Mouse (Mus musculus): ENCODE measurements around the gene Snrpg. TPM values are rescaled to one million over a fixed set of nuclear protein-coding genes. Genes with fewer than 3 reads are reported as not detected.

Gene Snrpg
- total and polyA plus RNA-seq, 2 experiments from 2014 or later = 101 to 308 TPM

DNA sequence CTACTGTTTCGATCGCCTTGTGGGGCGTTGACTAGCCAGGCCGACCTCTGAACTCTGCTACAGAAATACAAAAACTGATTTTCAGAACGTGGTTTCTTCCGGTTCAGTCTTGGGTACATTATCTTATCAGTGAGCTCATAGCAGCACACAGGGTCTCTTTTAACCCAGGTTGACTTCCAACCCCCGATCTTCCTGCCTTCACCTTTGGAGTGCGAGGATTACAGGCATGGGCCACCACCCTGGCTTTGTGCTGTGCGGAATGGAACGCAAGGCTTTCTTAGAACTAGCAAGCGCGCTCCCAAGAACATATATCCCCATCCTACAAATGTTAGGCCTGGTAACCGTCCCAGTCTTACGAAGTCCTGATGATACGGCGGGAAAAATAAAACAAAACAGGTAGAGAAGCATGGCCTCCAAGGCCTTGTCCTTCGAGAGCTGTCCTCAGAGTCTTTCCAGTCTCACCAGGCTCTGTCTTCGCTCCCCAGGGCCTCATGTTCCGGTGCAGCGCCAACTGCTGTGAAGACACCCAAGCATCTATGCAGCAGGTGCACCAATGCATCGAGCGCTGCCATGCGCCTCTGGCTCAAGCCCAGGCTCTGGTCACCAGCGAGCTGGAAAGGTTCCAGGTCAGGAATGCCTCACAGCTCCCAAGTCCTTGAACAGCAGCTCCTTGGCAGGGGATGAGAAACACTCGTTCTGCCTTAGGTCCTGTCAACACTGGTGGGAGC lies 4.8 kb upstream of the Snrpg start:
- ATAC-seq = no peak
- Histone ChIP-seq H3K27ac (ENCODE audit: low read depth, low read length) (peak overlapping the region; percentile 88), H3K4me2 (ENCODE audit: low read depth) (peak overlapping the region; percentile 98), H3K4me1 (ENCODE audit: insufficient read depth) (peaks cover 13% of the 10 kb centered on the region), H3K27me3 (ENCODE audit: insufficient read depth, low read length) (no peaks in the 10 kb centered on the region), H3K9me3 (ENCODE audit: low read length) (no peaks in the 10 kb centered on the region), H3K9ac (peak overlapping the region; percentile 87), H3K36me3 (ENCODE audit: insufficient read depth) (0 out of 2 replicates have a peak, but pooled peaks cover 3% of the 10 kb centered on the region), H3K4me3 (ENCODE audit: low read depth, low read length) (peak overlapping the region; percentile 61)
- 28% methylated on average over 25 of the region's 25 CpGs for WGBS
- TF ChIP-seq CTCF (IDR thresholded peaks at IDR 0.05; ENCODE audit: low read depth) = no peak; the same call in 1 of the 2 replicates
- DNase-seq = peak; percentile 51

DNA sequence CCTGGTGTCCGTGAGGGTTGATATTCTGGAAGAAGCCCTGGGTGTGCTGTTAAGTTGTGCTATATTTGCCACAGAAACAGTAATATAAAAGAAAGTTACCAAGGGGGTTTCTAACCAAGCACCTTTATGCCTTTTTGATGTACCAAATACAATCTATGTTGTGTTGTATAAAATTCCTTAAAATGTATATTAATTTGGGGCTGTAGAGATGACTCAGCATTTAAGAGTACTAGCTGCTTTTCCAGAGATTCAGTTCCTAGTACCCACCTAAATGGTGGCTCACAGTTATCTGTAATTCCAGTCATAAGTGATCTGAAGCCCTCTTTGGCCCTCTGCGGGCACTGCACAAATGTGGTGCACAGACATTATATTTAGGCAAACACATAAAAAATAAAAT lies 4.3 kb upstream of the Snrpg start:
- no peaks in the 10 kb centered on the region for H3K9me3 ChIP-seq (ENCODE audit: low read length)
- 0 out of 2 replicates have a peak overlapping the region, but pooled peaks have one; percentile 88 for H3K27ac ChIP-seq (ENCODE audit: low read depth, low read length)
- ATAC-seq = no peak
- no peak for TF ChIP-seq CTCF (IDR thresholded peaks at IDR 0.05; ENCODE audit: low read depth)
- H3K9ac ChIP-seq = peak overlapping the region; percentile 87; the same call in 1 of the 2 replicates
- H3K4me1 ChIP-seq (ENCODE audit: insufficient read depth) = peaks cover 13% of the 10 kb centered on the region
- no peak overlapping the region for H3K4me3 ChIP-seq (ENCODE audit: low read depth, low read length)
- no peak for DNase-seq
- 57% methylated on average over 2 of the region's 2 CpGs for WGBS
- H3K27me3 ChIP-seq (ENCODE audit: insufficient read depth, low read length) = no peaks in the 10 kb centered on the region
- 0 out of 2 replicates have a peak, but pooled peaks cover 3% of the 10 kb centered on the region for H3K36me3 ChIP-seq (ENCODE audit: insufficient read depth)
- peak overlapping the region; percentile 98 for H3K4me2 ChIP-seq (ENCODE audit: low read depth)

- no peak overlapping the region for H3K4me2 ChIP-seq (ENCODE audit: low read depth)
- ATAC-seq = no peak
- WGBS = 63% methylated on average over 5 of the region's 5 CpGs
- 0 out of 2 replicates have a peak, but pooled peaks cover 3% of the 10 kb centered on the region for H3K36me3 ChIP-seq (ENCODE audit: insufficient read depth)
- no peak for TF ChIP-seq CTCF (IDR thresholded peaks at IDR 0.05; ENCODE audit: low read depth)
- no peak for DNase-seq
- no peak overlapping the region for H3K4me3 ChIP-seq (ENCODE audit: low read depth, low read length)
- peaks cover 23% of the 10 kb centered on the region for H3K4me1 ChIP-seq (ENCODE audit: insufficient read depth)
- H3K9me3 ChIP-seq (ENCODE audit: low read length) = no peaks in the 10 kb centered on the region
- no peak overlapping the region for H3K27ac ChIP-seq (ENCODE audit: low read depth, low read length)
- no peaks in the 10 kb centered on the region for H3K27me3 ChIP-seq (ENCODE audit: insufficient read depth, low read length)
- no peak overlapping the region for H3K9ac ChIP-seq
These were observed 2.6 kb upstream of the Snrpg start for GRCm38 (mm10) chr6:86368479-86368878.

- DNase-seq (no peak), ATAC-seq (no peak)
- 61% methylated on average over 3 of the region's 3 CpGs for WGBS
These were observed 901 bp upstream of the Snrpg start for GRCm38 (mm10) chr6:86370093-86370713.

GRCm38 (mm10) chr6:86371340-86371911 lies 322 bp downstream of the Snrpg start:
- peak overlapping the region; percentile 64 for H3K4me3 ChIP-seq (ENCODE audit: low read depth, low read length)
- H3K27ac ChIP-seq (ENCODE audit: low read depth, low read length) = peak overlapping the region; percentile 94
- WGBS = under 1% methylated on average over 50 of the region's 50 CpGs
- peak overlapping the region; percentile 71 for H3K9ac ChIP-seq
- TF ChIP-seq CTCF (IDR thresholded peaks at IDR 0.05; ENCODE audit: low read depth) = no peak
- ATAC-seq = peak; percentile 98
- DNase-seq = peak; percentile 99
- H3K4me1 ChIP-seq (ENCODE audit: insufficient read depth) = peaks cover 17% of the 10 kb centered on the region
- peaks cover 9% of the 10 kb centered on the region for H3K36me3 ChIP-seq (ENCODE audit: insufficient read depth)
- no peaks in the 10 kb centered on the region for H3K9me3 ChIP-seq (ENCODE audit: low read length)
- H3K4me2 ChIP-seq (ENCODE audit: low read depth) = peak overlapping the region; percentile 70
- no peaks in the 10 kb centered on the region for H3K27me3 ChIP-seq (ENCODE audit: insufficient read depth, low read length)

More at GRCm38 (mm10) chr6:86370093-86370713, 901 bp upstream of the Snrpg start:
- Histone ChIP-seq H3K4me3 (ENCODE audit: low read depth, low read length) (no peak overlapping the region), H3K36me3 (ENCODE audit: insufficient read depth) (0 out of 2 replicates have a peak, but pooled peaks cover 3% of the 10 kb centered on the region), H3K4me2 (ENCODE audit: low read depth) (peak overlapping the region; percentile 70), H3K27me3 (ENCODE audit: insufficient read depth, low read length) (no peaks in the 10 kb centered on the region), H3K9ac (peak overlapping the region; percentile 67; the same call in 1 of the 2 replicates), H3K27ac (ENCODE audit: low read depth, low read length) (peak overlapping the region; percentile 94), H3K9me3 (ENCODE audit: low read length) (no peaks in the 10 kb centered on the region), H3K4me1 (ENCODE audit: insufficient read depth) (peaks cover 20% of the 10 kb centered on the region)
- peak; percentile 53; the same call in 1 of the 2 replicates for TF ChIP-seq CTCF (IDR thresholded peaks at IDR 0.05; ENCODE audit: low read depth)

DNA sequence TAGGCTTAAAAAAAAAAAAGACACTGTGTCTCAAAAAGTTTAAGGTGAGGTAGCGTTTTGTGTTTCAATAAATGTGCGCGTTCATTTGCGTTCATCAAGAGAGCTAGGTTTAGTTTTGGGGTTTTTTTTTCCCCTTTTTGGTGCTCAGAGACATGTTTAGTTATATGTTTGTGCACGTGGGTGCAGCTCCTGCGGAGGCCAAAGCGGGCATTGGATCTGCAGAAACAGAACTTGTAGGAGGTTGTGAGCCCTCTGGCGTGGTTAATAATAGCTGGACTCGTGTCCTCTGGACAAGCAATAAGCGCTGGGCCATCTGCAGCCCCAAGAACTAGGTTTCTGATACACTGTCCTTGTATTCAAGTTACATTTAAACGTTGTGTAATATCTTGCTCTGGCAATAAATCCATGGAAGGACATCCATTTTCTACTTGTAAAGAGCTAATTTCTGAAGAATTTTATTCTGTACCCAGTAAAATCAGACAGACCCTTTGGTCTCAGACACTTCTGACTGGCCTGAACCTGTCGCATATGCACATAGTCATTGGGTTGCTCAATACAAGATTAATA lies 929 bp downstream of the Snrpg start:
- H3K27ac ChIP-seq (ENCODE audit: low read depth, low read length) = no peak overlapping the region
- H3K27me3 ChIP-seq (ENCODE audit: insufficient read depth, low read length) = no peaks in the 10 kb centered on the region
- 5% methylated on average over 12 of the region's 12 CpGs for WGBS
- peak overlapping the region; percentile 64 for H3K4me3 ChIP-seq (ENCODE audit: low read depth, low read length)
- peak overlapping the region; percentile 71 for H3K9ac ChIP-seq
- DNase-seq (no peak), ATAC-seq (no peak)
- H3K4me2 ChIP-seq (ENCODE audit: low read depth) = peak overlapping the region; percentile 70
- H3K4me1 ChIP-seq (ENCODE audit: insufficient read depth) = peaks cover 14% of the 10 kb centered on the region
- peaks cover 15% of the 10 kb centered on the region for H3K36me3 ChIP-seq (ENCODE audit: insufficient read depth)
- TF ChIP-seq CTCF (IDR thresholded peaks at IDR 0.05; ENCODE audit: low read depth) = no peak
- no peaks in the 10 kb centered on the region for H3K9me3 ChIP-seq (ENCODE audit: low read length)
